In genomic region chr6:100521615-100522398, GRCm38 (mm10) we compare ENCODE assay signal across 13 mouse cellular contexts.
"Had no signal": no experiment of that assay in that cellular context is flagged by ENCODE, and none has a peak within 500 bp of the region (broad histone marks: within the 10 kb centered on the region; RNA-seq: fewer than 3 reads in every experiment).

No protein-coding gene starts in this region.

- H3K4me2 ChIP-seq: kidney, embryonic 15.5 days; limb, embryonic 13.5 days; midbrain, embryonic 12.5 days; neural tube, embryonic 13.5 days had no signal

- H3K27ac ChIP-seq: kidney, embryonic 15.5 days; limb, embryonic 13.5 days; liver, embryonic 14.5 days; midbrain, embryonic 12.5 days; neural tube, embryonic 13.5 days had no signal

- H3K9me3 ChIP-seq: kidney, embryonic 15.5 days; limb, embryonic 13.5 days; midbrain, embryonic 12.5 days; neural tube, embryonic 13.5 days had no signal

- H3K9ac ChIP-seq: kidney, embryonic 15.5 days; limb, embryonic 13.5 days; liver, embryonic 14.5 days; midbrain, embryonic 12.5 days; neural tube, embryonic 13.5 days had no signal

- H3K36me3 ChIP-seq: kidney, embryonic 15.5 days; limb, embryonic 13.5 days; midbrain, embryonic 12.5 days; neural tube, embryonic 13.5 days had no signal

- H3K4me3 ChIP-seq: kidney, embryonic 15.5 days; limb, embryonic 13.5 days; midbrain, embryonic 12.5 days; neural tube, embryonic 13.5 days had no signal

- DNase-seq: kidney, adult 2 months; kidney, postnatal 14 days; left cerebral cortex, postnatal 4 days; lung, adult 18-20 months; retina, postnatal 1 day; spleen, adult 18-20 months; thymus, adult 18-20 months; thymus, postnatal 14 days had no signal
